Mouse (Mus musculus) gastrocnemius, postnatal 10 days (tissue): ENCODE measurements around the gene Adcy1. TPM values are rescaled to one million over a fixed set of nuclear protein-coding genes. Genes with fewer than 3 reads are reported as not detected.
A peak's percentile ranks its signal among the peaks of the same experiment; 100 is the strongest.
"Not testable (repeated sequence)": the region's sequence is repeated elsewhere in the genome, so short reads cannot be mapped to it uniquely, and the experiment has no call there.

Experiments
- DNase-seq: peaks from one replicate; pipeline ENCODE4 v3.0.0; 2021; ENCODE audit warnings: mixed read lengths
- total RNA-seq, 2 experiments: library from RNA; stranded (reverse); gene quantifications; 2 replicates each; pipeline ENCODE4 v1.2.3; 2021

The Adcy1 gene
- total RNA-seq, 2 experiments from 2014 or later: 4.4 to 4.7 TPM

DNA sequence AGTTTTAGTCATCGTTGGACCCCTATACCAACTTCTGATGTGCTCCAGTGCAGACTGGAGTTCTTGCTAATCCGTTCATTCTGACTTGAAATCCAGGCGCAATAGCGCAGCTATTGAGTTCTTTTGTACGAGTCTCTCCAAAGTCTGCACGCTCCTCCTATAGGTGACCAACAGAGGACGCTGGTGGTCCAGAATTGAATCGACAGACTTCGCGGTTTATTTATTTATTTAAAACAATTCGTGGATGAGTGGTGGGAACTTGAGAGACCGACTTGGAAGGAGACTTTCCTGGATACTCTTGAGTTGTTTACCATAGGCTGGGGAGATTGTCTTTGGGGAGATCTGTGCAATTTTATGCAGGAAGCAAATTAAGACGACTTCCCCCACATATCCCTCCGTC is 151.5 kb downstream of the Adcy1 start:
- peak; percentile 61 for DNase-seq

GRCm38 (mm10) chr11:7215703-7216102 is 152.4 kb downstream of the Adcy1 start:
- DNase-seq: peak; percentile 83

DNA sequence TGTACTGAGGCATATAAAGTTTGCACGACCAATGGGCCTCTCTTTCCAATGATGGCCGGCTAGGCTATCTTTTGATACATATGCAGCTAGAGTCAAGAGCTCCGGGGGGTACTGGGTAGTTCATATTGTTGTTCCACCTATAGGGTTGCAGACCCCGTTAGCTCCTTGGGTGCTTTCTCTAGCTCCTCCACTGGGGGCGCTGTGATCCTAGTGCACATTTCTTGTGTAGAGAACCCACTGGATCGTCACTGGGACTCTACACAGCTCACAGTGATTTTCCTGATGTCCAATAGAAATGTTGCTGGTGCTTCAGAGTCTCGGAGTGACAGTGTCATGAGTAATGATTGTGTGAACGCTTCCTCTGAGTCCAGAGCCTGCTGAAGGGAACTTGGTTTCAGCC is 158.5 kb downstream of the Adcy1 start:
- DNase-seq: not testable (repeated sequence)

DNA sequence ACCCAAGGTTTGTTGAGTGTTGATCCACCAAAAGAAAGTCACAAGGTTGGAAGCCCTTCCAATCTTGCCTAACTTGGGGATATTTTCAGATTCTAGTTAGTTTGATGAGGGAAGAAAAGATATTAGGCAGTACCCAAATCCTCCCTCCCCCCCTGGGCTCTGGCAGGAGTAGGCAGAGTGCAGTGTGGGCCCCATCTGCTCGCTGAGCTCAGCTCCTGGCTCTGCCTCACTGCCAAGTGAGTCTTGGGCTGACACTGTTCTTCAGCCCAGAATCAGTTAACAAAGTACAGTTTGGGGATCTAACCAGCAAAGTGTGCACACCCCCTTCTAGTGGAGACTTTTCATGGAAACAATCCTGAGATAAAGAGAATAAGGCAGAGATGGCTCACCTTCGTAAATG is 162.9 kb downstream of the Adcy1 start:
- no peak for DNase-seq

DNA sequence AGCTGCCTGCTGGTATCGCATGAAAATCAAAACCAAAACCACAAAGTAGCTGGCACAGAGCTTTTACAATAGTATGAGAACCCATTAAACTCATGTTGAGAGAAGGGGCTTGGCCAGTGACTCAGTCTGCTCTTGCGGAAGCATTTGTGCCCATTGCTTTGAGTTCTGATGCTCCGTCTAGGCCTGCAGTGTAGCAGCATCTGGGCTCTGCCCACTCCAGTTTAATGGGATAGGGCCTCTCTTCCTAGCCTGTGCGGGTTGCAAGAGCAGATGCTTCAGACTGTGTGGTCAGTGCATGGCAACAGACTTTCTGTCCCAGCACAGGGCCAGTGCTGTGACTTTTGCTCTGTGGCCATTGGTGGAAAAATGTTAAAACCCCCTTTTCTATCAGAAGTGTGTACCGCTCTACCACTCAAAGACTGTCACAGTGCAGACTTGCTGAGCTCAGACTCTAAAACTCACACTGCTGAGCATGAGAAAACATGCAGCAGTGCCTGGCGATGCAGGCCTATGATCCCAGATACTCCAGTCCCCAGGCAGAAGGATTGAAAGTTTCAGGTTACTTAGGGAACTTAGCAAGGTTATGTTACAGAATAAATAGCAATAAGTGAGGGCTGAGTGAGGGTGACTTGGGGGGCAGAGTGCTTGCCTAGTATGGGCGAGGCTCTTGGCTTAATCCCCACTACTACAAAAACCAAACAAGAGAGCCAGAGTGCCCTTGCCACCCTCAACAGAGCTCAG is 163.7 kb downstream of the Adcy1 start:
- DNase-seq: no peak

- DNase-seq: no peak
Measured at GRCm38 (mm10) chr11:7228107-7228506, 164.8 kb downstream of the Adcy1 start.

Other genes starting within 250 kb of the Adcy1 start
- gene Gm11983, start 225.8 kb upstream of the Adcy1 start, total RNA-seq: not detected
- not detected for gene Gm11985, start 125.1 kb downstream of the Adcy1 start, total RNA-seq
- under 1 TPM in 1 of 2 experiments, not detected in 1; 0.68 TPM for gene Igfbp1, start 134.3 kb downstream of the Adcy1 start, total RNA-seq
- 10 to 100 TPM; 76.9 to 82.2 TPM for gene Igfbp3, start 150.4 kb downstream of the Adcy1 start, total RNA-seq